Mouse (Mus musculus) brain, embryonic 14.5 days (tissue): Measurements from ENCODE around the gene Gm4858.

Source experiments
- CTCF ChIP-seq: fragments of 200-500 bp; IDR thresholded peaks from 2 replicates; pipeline ENCODE4 v1.5.1; 2012; ENCODE audit warnings: inconsistent platforms, mild to moderate bottlenecking, moderate library complexity, borderline replicate concordance; ENCODE audit not compliant: insufficient read depth, insufficient read length; ENCODE audit errors: extremely low read depth
- POLR2A ChIP-seq: fragments of 200-500 bp; IDR thresholded peaks from 2 replicates; pipeline ENCODE4 v1.6.1; 2012; ENCODE audit warnings: mild to moderate bottlenecking, inconsistent platforms, borderline replicate concordance; ENCODE audit not compliant: poor library complexity, insufficient read depth, insufficient read length, severe bottlenecking; ENCODE audit errors: extremely low read depth

- peak; percentile 46; the same call in 1 of the 2 replicates for TF ChIP-seq CTCF
- TF ChIP-seq POLR2A, result no peak
Measured at GRCm38 (mm10) chr3:93111668-93112067, 43.0 kb downstream of the Gm4858 start.
